8 mouse cellular contexts compared by ENCODE assay signal in genomic region chr10:77165318-77165945, GRCm38 (mm10). TPM values are rescaled to one million over a fixed set of nuclear protein-coding genes. Genes with fewer than 3 reads are reported as not detected.
DNase-seq lines count a peak whose midpoint lies in the region.

No protein-coding gene starts in this region.

- DNase-seq in adrenal gland, adult 2 months = peak; percentile 52
- DNase-seq in adrenal gland, postnatal 4 days (ENCODE audit: low spot score in 2 of 2) = no peak
- DNase-seq in ZHBTc4 (ENCODE audit: low read depth, low spot score) = peak; percentile 70
- peak; percentile 76 for DNase-seq in forelimb bud, embryonic 11.5 days (ENCODE audit: low read depth, low spot score)
- peak; percentile 73 for DNase-seq in kidney, postnatal 10 days
- DNase-seq in mesoderm, embryonic 11.5 days (ENCODE audit: low read depth, low spot score) = peak; percentile 83
- DNase-seq in right cerebral cortex, postnatal 10 days (ENCODE audit: low spot score in 2 of 2) = no peak
- DNase-seq in thymus, postnatal 14 days = no peak

RNA-seq across cellular contexts. Expression of gene Col18a1, which starts 0.9 kb away (rescaled TPM):
- 10 to 100 TPM; 26.7 to 40.0 TPM for total RNA-seq in adrenal gland, adult 2 months (2021)
- polyA plus RNA-seq in adrenal gland, adult 2 months (2012; rRNA removed) = 75.8 and 78.8 TPM in 2 replicates
- 10 to 100 TPM; 96.8 to 99.4 TPM for total RNA-seq in adrenal gland, postnatal 4 days (2021)

Comparison
In these comparisons a context has a peak if more than half of its experiments do, and no peak if none do; other contexts are left out.
1. DNase-seq: peak in adrenal gland, adult 2 months (single experiment), ZHBTc4 (single experiment), forelimb bud, embryonic 11.5 days (single experiment), kidney, postnatal 10 days (single experiment) and mesoderm, embryonic 11.5 days (single experiment); none in adrenal gland, postnatal 4 days (0 of 2), right cerebral cortex, postnatal 10 days (0 of 2) and thymus, postnatal 14 days (single experiment).